Mouse (Mus musculus): ENCODE data around the gene Lepr.
"Not testable (repeated sequence)": the region's sequence is repeated elsewhere in the genome, so short reads cannot be mapped to it uniquely, and the experiment has no call there.

Gene Lepr

DNA sequence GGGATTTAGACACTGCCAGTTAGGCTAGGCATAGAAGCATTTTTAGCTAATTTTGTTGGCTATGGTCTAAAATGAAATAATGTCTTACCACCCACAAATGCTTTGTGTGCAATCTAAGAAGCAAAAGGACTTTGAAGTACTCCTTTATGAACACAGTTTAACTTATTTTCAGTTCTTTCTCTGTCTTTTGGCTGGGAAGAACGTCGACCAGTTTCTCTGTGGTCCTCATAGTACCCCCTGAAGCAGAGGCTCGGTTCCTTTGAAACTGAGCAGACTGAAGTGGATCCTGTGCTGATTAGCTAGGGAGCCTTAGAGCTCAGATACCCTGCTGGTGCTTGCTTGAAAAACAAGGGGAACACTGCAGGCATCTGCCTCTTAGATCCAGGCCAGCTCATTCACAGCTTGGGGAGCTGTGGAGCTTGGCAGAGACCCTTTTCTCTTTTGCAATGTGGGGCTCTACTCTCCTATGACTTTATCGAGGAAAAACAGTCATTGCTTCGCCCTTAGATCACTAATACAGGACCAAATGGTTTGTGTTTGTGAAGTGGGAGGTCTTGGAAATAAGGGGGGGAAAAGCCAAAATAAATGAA, 1.9 kb downstream of the Lepr start:
- peak; percentile 16 to 33 for DNase-seq

GRCm38 (mm10) chr4:101721705-101722104, 4.5 kb downstream of the Lepr start:
- DNase-seq = no peak

- DNase-seq = no peak
Measured at GRCm38 (mm10) chr4:101741973-101742372, 24.8 kb downstream of the Lepr start.

DNA sequence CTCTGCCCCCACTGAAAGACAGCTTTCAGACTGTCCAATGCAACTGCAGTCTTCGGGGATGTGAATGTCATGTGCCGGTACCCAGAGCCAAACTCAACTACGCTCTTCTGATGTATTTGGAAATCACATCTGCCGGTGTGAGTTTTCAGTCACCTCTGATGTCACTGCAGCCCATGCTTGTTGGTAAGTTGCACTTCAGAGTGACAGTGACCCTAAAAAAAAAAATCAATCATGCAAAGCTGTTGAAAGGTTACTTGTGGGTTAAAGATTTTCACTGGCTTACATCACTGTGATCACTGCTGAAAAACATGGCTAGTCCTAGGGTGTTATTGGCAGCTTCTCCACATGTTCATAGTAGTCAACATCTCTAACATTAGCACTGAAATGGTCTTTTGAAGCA, 28.3 kb downstream of the Lepr start:
- no peak for DNase-seq

GRCm38 (mm10) chr4:101760490-101760889, 43.3 kb downstream of the Lepr start:
- DNase-seq = no peak

GRCm38 (mm10) chr4:101843923-101844322, 126.7 kb downstream of the Lepr start, which contains the start of gene B020004J07Rik:
Gene B020004J07Rik (minus strand): TSS chr4:101844023.
- DNase-seq = not testable (repeated sequence)

GRCm38 (mm10) chr4:101850908-101851307, 133.7 kb downstream of the Lepr start:
- DNase-seq = no peak

- DNase-seq = peak in 1 of 2 experiments; percentile 42
Measured at GRCm38 (mm10) chr4:101860873-101861272, 143.7 kb downstream of the Lepr start.

DNA sequence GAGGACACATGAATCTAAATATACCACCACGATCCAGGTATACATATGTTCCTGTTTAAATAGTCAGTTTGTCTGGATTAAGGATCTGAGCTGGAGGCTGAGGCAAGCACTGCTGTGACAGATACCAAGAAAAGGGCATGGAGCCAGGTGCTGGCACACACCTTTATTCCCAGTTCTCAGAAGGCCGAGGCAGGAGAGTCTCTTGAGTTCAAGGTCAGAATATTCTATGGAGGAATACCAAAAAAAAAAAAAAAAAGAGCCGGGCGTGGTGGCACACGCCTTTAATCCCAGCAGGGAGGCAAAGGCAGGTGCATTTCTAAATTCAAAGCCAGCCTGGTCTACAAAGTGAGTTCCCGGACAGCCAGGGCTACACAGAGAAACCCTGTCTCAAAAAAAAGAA, 145.1 kb downstream of the Lepr start:
- peak in 1 of 2 experiments; percentile 8 for DNase-seq
